Mouse (Mus musculus): ENCODE measurements around the gene Pemt. TPM values are rescaled to one million over a fixed set of nuclear protein-coding genes. Genes with fewer than 3 reads are reported as not detected.

The Pemt gene
- polyA plus RNA-seq, 1 experiment, result 5.3 TPM

GRCm38 (mm10) chr11:60001231-60001980 lies 44.9 kb downstream of the Pemt start:
- DNase-seq (ENCODE audit: low spot score), result no peak

GRCm38 (mm10) chr11:59994318-59994717 lies 52.0 kb downstream of the Pemt start:
- no peak for DNase-seq (ENCODE audit: low spot score)

- no peak for DNase-seq (ENCODE audit: low spot score)
Observed at GRCm38 (mm10) chr11:59991365-59991764, 54.9 kb downstream of the Pemt start.

- DNase-seq (ENCODE audit: low spot score), result no peak
Observed at GRCm38 (mm10) chr11:59989406-59989805, 56.9 kb downstream of the Pemt start.

- DNase-seq (ENCODE audit: low spot score), result no peak
Observed at GRCm38 (mm10) chr11:59977831-59978230, 68.5 kb downstream of the Pemt start.

- no peak for DNase-seq (ENCODE audit: low spot score)
Observed at GRCm38 (mm10) chr11:59975241-59975640, 71.0 kb downstream of the Pemt start.

DNA sequence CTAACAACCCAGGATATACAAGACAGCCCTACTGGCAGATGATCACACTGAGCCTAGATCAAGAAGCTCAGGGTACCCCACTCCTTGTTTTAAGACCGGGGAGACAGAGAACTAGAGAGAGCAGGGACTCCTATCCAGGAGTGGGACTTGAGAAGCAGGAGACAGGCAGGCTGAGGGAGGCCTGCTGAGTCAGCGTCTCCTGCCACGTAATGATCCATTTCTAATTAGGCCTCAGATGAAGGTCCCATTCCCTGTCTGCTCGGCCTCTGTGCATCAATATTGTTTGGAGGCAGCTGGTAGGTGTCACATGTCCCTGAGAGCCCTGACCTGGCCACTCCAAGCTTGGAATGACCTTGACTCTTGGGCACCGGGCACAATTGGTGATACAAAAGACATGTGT lies 72.9 kb downstream of the Pemt start:
- no peak for DNase-seq (ENCODE audit: low spot score)

DNA sequence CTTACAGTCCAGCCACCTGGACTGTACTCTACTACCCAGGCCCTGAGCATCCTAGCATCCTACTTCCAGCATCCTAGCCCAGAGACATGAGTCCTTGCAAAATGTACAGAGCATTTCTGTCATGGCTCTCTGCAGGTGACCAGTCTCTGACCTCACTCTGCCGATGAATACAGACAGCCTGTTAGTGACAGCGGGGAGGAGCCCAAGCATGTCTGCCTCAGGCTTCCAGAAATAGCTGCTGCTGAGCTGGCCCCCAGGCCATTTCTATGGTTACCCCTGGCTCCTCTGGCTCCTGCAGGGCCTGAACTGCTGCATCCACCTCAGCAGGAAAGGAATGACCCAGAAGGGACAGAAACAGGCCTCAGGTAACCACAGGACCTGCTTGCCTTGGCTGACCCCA lies 74.6 kb downstream of the Pemt start:
- DNase-seq (ENCODE audit: low spot score), result no peak

DNA sequence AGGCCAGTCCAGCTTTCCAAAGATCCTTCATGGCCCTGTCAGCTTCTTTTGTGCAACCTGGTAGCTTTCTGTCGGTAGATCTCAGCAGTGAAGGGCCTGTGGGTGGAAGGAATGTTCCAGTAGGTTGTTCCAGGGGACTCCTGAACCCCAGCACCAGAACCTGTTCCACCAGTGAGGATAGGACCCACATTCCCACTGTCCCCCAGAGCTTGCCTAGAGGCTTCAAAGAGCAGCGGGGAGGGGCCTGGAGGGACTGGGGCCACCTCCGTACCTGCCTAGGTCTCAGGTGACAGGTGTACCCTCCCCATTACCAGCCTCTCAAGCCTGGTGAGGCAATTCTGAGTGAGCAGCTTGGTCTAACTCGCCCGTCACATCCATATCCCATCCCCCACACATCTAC lies 75.5 kb downstream of the Pemt start:
- no peak for DNase-seq (ENCODE audit: low spot score)

DNA sequence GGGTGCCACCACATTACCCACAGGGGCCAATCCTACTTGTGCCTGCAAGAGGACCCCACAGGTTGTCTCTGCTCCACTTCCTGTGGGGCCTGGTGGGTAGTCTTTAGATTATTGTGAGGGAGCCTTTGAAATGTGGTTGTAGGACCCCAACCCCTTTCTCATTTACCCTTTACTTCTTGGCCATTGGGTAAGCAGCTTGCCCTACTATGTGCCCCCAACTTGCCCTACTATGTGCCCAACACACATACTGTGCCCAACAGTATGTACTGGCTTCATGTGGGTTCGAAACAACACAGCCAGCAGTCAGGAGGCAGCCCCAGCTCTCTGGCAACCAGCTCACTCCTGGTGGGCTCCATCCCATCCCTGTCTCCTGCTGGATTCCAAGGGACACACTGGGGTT lies 78.5 kb downstream of the Pemt start:
- no peak for DNase-seq (ENCODE audit: low spot score)

GRCm38 (mm10) chr11:59966102-59966483 lies 80.2 kb downstream of the Pemt start:
- no peak for DNase-seq (ENCODE audit: low spot score)

- peak; percentile 62 for DNase-seq (ENCODE audit: low spot score)
Observed at GRCm38 (mm10) chr11:59965227-59966101, 80.8 kb downstream of the Pemt start.

DNA sequence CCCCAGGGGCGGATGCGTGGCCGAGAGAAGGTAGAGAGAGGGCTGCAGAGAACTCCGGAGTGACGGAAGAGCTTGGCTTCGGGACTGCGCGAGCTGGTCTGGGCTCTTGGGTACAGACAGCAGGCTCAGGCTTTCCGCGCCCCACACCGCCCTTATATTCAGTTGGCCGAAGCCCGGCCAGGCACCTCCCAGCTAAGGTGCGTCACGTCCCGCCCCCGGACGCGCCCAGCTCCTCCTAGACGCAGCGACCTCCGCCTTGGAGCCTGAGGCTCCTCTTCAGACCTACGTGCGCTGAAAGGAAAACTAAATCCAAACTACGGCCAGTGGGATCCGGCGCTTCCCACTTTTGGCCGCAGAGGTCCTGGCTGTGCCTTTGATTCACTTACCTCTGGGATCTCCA lies 81.5 kb downstream of the Pemt start, which contains the start of gene Rasd1:
Rasd1 (minus strand) TSS at position 127 of the 400 bp plus-strand sequence.
- peak; percentile 77 for DNase-seq (ENCODE audit: low spot score)

DNA sequence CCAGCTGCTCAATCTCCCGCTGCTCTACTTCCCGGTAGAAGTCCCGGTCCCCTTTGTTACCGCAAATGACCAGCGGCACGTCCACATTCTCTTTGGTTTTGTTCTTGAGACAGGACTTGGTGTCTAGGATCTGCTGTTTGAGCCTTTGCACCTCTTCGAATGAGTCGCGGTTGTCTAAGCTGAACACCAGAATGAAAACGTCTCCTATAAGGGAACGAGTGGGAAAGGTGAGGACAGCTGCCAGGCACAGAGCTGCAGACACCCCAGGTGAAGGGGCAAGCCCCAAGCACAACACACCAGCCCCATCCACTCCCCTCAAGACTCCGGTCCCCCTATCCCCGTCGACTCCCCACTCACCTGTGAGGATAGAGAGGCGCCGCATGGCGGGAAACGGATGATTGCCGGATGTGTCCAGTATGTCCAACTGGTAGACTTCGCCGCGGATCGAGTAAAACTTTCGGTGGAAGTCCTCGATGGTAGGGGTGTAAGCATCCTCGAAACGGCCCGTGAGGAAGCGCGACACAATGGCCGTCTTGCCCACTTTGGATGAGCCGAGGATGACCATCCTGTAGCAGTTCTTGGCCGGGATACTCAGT lies 82.0 kb downstream of the Pemt start:
- DNase-seq (ENCODE audit: low spot score), result no peak

DNA sequence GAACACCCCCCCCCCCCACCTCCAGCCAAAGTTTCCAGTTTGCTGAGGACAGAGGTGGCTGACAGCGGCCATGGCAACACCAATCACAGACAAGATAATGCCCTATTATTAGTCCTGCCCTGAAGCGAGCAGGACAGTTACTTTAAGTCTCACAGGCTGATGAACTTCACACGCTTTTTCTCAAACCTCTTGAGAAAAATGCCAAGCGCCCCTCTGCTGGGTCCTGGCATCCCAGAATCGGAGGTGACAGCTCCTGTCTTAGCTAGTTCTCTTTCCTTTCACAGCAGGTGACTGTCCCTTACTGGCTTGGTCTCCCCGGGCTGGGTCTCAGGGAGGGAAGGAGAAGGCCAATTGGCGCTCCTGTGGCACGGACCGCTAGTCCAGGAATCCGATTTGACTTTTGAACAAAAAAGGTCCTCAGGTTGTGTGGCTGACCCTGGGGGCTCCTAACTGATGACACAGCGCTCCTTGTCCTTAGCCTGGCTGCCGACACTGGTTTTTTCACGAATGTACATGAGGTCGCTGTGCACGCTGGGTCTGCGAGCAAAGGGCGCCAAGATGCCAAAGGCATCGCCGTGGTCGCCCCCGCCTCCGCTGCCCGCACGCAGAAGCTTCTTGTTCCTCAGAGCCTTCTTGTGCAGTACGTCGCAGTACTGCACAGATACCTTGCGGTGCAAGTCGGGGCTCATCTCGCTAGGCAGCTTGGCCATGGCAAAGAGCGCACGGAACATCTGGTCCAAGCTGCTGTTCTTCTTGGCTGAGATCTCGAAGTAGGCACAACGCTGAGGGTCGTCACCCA lies 82.7 kb downstream of the Pemt start:
- no peak for DNase-seq (ENCODE audit: low spot score)

DNA sequence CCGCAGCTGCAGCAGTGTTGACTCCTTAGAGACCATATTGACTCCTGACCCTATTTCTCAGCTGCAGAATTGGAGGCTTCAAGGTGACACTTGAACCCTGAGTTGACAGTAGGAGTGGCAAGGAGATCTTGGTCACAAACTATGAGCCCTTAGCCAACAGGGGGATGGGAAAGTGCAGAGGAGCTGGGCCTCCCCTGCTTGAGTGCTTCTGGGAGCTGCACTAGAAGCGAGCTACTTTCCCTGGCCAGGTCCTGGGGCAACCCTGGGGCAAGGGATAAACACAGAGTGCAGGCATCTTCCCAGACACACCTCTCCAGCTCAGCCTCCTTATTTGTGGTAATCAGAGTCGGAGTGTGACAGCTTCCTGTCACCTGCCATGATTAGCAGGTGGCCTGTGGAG lies 83.7 kb downstream of the Pemt start:
- no peak for DNase-seq (ENCODE audit: low spot score)

- DNase-seq (ENCODE audit: low spot score), result no peak
Observed at GRCm38 (mm10) chr11:59961338-59961875, 84.9 kb downstream of the Pemt start.

- DNase-seq (ENCODE audit: low spot score), result no peak
Observed at GRCm38 (mm10) chr11:59960476-59961337, 85.6 kb downstream of the Pemt start.

DNA sequence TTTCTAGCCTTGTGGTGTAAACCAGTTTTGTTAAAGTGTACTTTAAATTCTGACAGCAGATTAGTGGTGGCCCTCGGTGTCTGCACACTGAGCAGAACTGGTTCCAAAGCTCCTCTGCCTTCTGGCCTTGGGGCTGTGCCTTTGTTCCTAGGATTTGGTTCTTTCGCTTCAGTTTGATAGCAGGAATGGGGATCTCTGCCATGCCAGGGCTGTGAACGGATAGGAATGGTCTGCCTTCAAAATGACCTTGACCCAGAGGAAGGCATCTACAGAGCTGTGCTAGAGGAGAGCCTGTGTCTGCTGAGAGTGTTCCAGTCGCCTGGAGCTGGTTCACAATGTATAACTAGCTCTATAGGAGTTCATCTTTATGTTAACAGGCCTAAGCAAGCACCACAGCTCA lies 86.8 kb downstream of the Pemt start:
- DNase-seq (ENCODE audit: low spot score), result no peak

DNA sequence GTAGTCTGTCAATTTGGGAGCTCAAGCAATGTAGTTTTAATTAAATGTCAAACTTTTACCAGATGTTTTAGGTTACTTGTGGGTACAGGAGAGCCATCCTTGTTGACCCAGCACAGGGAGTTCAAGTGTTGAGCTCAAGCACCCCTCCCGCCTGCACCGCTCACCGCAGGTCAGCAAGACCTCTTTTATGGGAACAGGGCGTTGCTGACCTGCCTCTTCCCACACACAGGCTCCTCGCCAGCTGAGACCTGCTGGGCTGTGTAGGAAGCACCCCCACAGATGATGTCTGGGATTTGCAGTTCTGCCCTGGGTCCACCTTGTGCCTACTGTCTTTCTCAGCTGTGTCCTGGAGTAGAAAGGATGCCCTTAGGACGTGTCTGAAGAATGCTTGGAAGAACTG lies 89.5 kb downstream of the Pemt start:
- DNase-seq (ENCODE audit: low spot score), result no peak

DNA sequence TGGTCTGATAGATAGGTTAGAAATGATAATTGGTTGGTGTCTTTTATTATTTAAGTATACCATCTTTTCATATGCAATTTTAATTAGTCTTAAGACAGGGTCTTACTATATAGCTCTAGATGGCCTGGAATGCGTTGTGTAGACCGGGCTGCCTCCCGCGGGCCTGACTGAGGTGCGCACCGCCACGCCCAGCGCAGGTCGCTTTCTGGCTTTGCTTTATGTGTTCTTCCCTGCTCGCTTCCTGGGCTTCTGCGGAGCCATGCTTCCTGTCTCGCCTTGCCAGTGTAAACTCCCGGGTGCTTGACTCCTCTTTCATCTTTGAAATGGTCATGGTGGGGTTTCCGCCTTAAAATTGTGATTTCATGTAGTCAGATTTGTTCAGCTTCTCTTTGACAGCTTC lies 93.4 kb downstream of the Pemt start:
- DNase-seq (ENCODE audit: low spot score), result no peak
